Mouse (Mus musculus): ENCODE results near the gene Slc16a6.

DNA sequence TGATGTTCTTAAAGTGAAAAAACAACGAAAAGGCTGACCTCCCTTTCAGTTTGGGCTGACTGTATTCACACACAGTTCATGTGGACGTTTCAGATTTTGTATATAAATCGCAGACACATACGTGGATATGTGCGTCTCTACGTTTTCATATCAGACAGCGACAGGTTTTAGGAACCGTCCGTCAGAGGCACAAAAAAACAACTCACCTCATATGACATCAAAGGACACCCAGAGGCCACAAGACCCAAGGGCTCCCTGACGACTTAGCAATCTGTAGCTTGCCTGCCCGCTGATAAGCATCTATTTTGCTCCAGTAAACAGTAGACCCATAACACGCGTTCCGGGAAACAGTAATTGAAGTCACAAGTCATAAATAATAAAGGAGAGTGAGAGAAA lies 52.8 kb downstream of the Slc16a6 start:
- no peak for TF ChIP-seq POLR2A (IDR thresholded peaks at IDR 0.05; ENCODE audit: extremely low read depth, insufficient read depth, low read length)
- no peak for TF ChIP-seq CTCF (IDR thresholded peaks at IDR 0.05; ENCODE audit: extremely low read depth, insufficient read depth, low read length)

Data from cortical plate, adult 2 months (tissue).